In the genomic region with DNA sequence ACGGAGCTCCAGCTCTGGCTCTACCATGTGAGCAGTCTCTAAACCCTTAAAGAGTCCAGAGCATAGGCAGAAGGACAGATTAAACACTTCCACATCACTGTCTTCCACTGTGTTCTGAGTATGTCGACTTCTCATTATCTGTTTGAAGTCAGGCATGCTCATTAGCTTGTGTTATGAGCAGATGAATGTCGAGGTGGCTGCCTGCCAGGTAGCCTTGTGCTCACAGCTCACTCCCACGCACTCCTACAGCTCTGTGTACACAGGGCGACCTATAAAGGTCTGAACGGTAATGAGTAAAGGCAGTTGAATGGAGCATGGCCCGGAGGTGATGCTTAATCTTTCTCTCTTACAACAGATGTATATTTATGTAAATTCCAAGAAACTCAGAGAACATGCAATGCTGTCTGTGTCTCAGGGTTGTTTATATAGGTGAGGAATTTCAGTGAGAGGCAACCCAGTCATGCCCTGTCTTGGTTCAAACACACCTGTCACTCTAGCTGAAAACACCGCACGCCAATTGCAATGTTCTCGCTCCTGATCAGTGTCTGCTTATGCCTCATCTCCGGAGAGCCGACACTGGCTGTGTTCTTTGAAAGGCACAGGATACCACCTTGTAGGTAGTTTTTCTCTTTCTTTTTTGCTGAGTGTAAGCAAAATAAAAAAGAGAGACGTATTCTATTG, we compare ENCODE assay signal across 8 mouse cellular contexts.
DNase-seq lines count a peak whose midpoint lies in the region; ATAC-seq and TF ChIP-seq lines count a peak whose summit lies in the region.

No protein-coding gene starts in this region.

- peaks cover 2% of the 10 kb centered on the region; the same call in 1 of the 2 replicates for H3K9me3 ChIP-seq in kidney, embryonic 14.5 days (ENCODE audit: control insufficient read depth, low read length)
- 0 out of 2 replicates have a peak, but pooled peaks cover 3% of the 10 kb centered on the region for H3K9me3 ChIP-seq in kidney, postnatal 0 days (replicated peaks; ENCODE audit: low read length)
- H3K9me3 ChIP-seq in midbrain, embryonic 15.5 days = no peaks in the 10 kb centered on the region

- peaks cover 11% of the 10 kb centered on the region; the same call in 1 of the 2 replicates for H3K4me1 ChIP-seq in kidney, embryonic 14.5 days (ENCODE audit: control insufficient read depth, insufficient read depth, low read length)
- no peaks in the 10 kb centered on the region for H3K4me1 ChIP-seq in kidney, postnatal 0 days (replicated peaks; ENCODE audit: insufficient read depth, low read length)
- peaks cover 6% of the 10 kb centered on the region; the same call in 1 of the 2 replicates for H3K4me1 ChIP-seq in midbrain, embryonic 15.5 days

- peak; percentile 66 for ATAC-seq in kidney, embryonic 14.5 days (ENCODE audit: low FRiP score, low TSS enrichment)
- peak; percentile 66; the same call in 1 of the 2 replicates for ATAC-seq in kidney, postnatal 0 days (replicated peaks; ENCODE audit: low FRiP score, low read depth)
- ATAC-seq in midbrain, embryonic 15.5 days (replicated peaks) = peak; percentile 91
- ATAC-seq in granulocyte monocyte progenitor cell, adult 5-6 weeks (replicated peaks; ENCODE audit: poor library complexity, severe bottlenecking) = no peak

- WGBS in kidney, embryonic 14.5 days = 46% methylated on average over 13 of the region's 13 CpGs
- 32% methylated on average over 13 of the region's 13 CpGs for WGBS in kidney, postnatal 0 days
- WGBS in midbrain, embryonic 15.5 days = 54% methylated on average over 13 of the region's 13 CpGs

- H3K27ac ChIP-seq in kidney, embryonic 14.5 days (ENCODE audit: low read depth, low read length) = no peak overlapping the region
- no peak overlapping the region for H3K27ac ChIP-seq in kidney, postnatal 0 days
- H3K27ac ChIP-seq in midbrain, embryonic 15.5 days = no peak overlapping the region

- no peak overlapping the region for H3K4me3 ChIP-seq in kidney, embryonic 14.5 days (ENCODE audit: low read length)
- H3K4me3 ChIP-seq in kidney, postnatal 0 days (replicated peaks; ENCODE audit: low read depth, low read length) = no peak overlapping the region
- H3K4me3 ChIP-seq in midbrain, embryonic 15.5 days = no peak overlapping the region

- no peaks in the 10 kb centered on the region for H3K27me3 ChIP-seq in kidney, embryonic 14.5 days (ENCODE audit: control insufficient read depth, insufficient read depth, low read length)
- no peaks in the 10 kb centered on the region for H3K27me3 ChIP-seq in kidney, postnatal 0 days (ENCODE audit: insufficient read depth, low read length)
- no peaks in the 10 kb centered on the region for H3K27me3 ChIP-seq in midbrain, embryonic 15.5 days (replicated peaks)

- DNase-seq in kidney, adult 8-10 months = no peak
- DNase-seq in Muller cell, postnatal 12 days (ENCODE audit: inconsistent ontology term) = peak; percentile 92
- DNase-seq in cerebellum, adult 9-10 months = peak; percentile 90
- peak; percentile 79 for DNase-seq in kidney, postnatal 0 days (ENCODE audit: low spot score)
- no peak for DNase-seq in T-cell, adult 2 months (ENCODE audit: low spot score)

- no peak overlapping the region for H3K9ac ChIP-seq in kidney, embryonic 14.5 days (ENCODE audit: low read depth, low read length)
- no peak overlapping the region for H3K9ac ChIP-seq in kidney, postnatal 0 days (ENCODE audit: low read depth, low read length)
- no peak overlapping the region for H3K9ac ChIP-seq in midbrain, embryonic 15.5 days

- no peak overlapping the region for H3K4me2 ChIP-seq in kidney, embryonic 14.5 days (replicated peaks; ENCODE audit: low read depth, low read length)
- no peak overlapping the region for H3K4me2 ChIP-seq in kidney, postnatal 0 days (ENCODE audit: low read length)
- no peak overlapping the region for H3K4me2 ChIP-seq in midbrain, embryonic 15.5 days

- no peak for TF ChIP-seq CTCF in kidney, postnatal 0 days (IDR thresholded peaks at IDR 0.05; ENCODE audit: low read depth)

- no peaks in the 10 kb centered on the region for H3K36me3 ChIP-seq in kidney, embryonic 14.5 days (ENCODE audit: control insufficient read depth, insufficient read depth, low read length)
- H3K36me3 ChIP-seq in kidney, postnatal 0 days (ENCODE audit: insufficient read depth, low read length) = no peaks in the 10 kb centered on the region
- no peaks in the 10 kb centered on the region for H3K36me3 ChIP-seq in midbrain, embryonic 15.5 days (replicated peaks)

Comparison
In these comparisons a context has a peak if more than half of its experiments do, and no peak if none do; other contexts are left out.
1. DNase-seq: peak in Muller cell, postnatal 12 days (single experiment), cerebellum, adult 9-10 months (single experiment) and kidney, postnatal 0 days (single experiment); none in kidney, adult 8-10 months (0 of 2) and T-cell, adult 2 months (single experiment).